8 mouse cellular contexts compared by ENCODE assay signal in genomic region chr1:133181072-133182015, GRCm38 (mm10). TPM values are rescaled to one million over a fixed set of nuclear protein-coding genes. Genes with fewer than 3 reads are reported as not detected.
DNase-seq lines count a peak whose midpoint lies in the region; ATAC-seq lines count a peak whose summit lies in the region.

No protein-coding gene starts in this region.

- WGBS in embryonic facial prominence, embryonic 12.5 days, result under 1% methylated on average over 31 of the region's 31 CpGs
- under 1% methylated on average over 31 of the region's 31 CpGs for WGBS in limb, embryonic 13.5 days
- WGBS in midbrain, embryonic 15.5 days, result under 1% methylated on average over 31 of the region's 31 CpGs
- WGBS in stomach, embryonic 16.5 days, result 3% methylated on average over 31 of the region's 31 CpGs

- H3K9me3 ChIP-seq in embryonic facial prominence, embryonic 12.5 days, result no peaks in the 10 kb centered on the region
- no peaks in the 10 kb centered on the region for H3K9me3 ChIP-seq in limb, embryonic 13.5 days
- H3K9me3 ChIP-seq in midbrain, embryonic 15.5 days, result no peaks in the 10 kb centered on the region
- H3K9me3 ChIP-seq in stomach, embryonic 16.5 days (replicated peaks; ENCODE audit: control insufficient read depth, low read length), result no peaks in the 10 kb centered on the region

- H3K9ac ChIP-seq in embryonic facial prominence, embryonic 12.5 days, result 0 out of 2 replicates have a peak overlapping the region, but pooled peaks have one; percentile 25
- H3K9ac ChIP-seq in limb, embryonic 13.5 days, result peak overlapping the region; percentile 61
- H3K9ac ChIP-seq in midbrain, embryonic 15.5 days, result peak overlapping the region; percentile 88
- H3K9ac ChIP-seq in stomach, embryonic 16.5 days (ENCODE audit: low read length), result peak overlapping the region; percentile 67

- peak overlapping the region; percentile 69 for H3K4me2 ChIP-seq in embryonic facial prominence, embryonic 12.5 days (replicated peaks)
- H3K4me2 ChIP-seq in limb, embryonic 13.5 days (replicated peaks), result peak overlapping the region; percentile 91
- peak overlapping the region; percentile 85 for H3K4me2 ChIP-seq in midbrain, embryonic 15.5 days
- H3K4me2 ChIP-seq in stomach, embryonic 16.5 days (ENCODE audit: low read depth, low read length), result peak overlapping the region; percentile 70

- peak; percentile 78 for ATAC-seq in embryonic facial prominence, embryonic 12.5 days (ENCODE audit: insufficient number of reproducible peaks, insufficient read depth, low FRiP score, low TSS enrichment)
- peak; percentile 37 for ATAC-seq in limb, embryonic 13.5 days (ENCODE audit: low FRiP score, low read depth)
- ATAC-seq in midbrain, embryonic 15.5 days (replicated peaks), result peak; percentile 91
- peak; percentile 73 for ATAC-seq in stomach, embryonic 16.5 days (ENCODE audit: insufficient read depth, low FRiP score)

- H3K27ac ChIP-seq in embryonic facial prominence, embryonic 12.5 days, result peak overlapping the region; percentile 54; the same call in 1 of the 2 replicates
- no peak overlapping the region for H3K27ac ChIP-seq in limb, embryonic 13.5 days
- H3K27ac ChIP-seq in midbrain, embryonic 15.5 days, result peak overlapping the region; percentile 94
- peak overlapping the region; percentile 11; the same call in 1 of the 2 replicates for H3K27ac ChIP-seq in stomach, embryonic 16.5 days (ENCODE audit: low read length)

- H3K4me3 ChIP-seq in embryonic facial prominence, embryonic 12.5 days, result peak overlapping the region; percentile 41
- H3K4me3 ChIP-seq in limb, embryonic 13.5 days, result peak overlapping the region; percentile 44
- peak overlapping the region; percentile 77 for H3K4me3 ChIP-seq in midbrain, embryonic 15.5 days
- H3K4me3 ChIP-seq in stomach, embryonic 16.5 days (replicated peaks; ENCODE audit: low read length), result peak overlapping the region; percentile 48

- H3K36me3 ChIP-seq in embryonic facial prominence, embryonic 12.5 days, result no peaks in the 10 kb centered on the region
- no peaks in the 10 kb centered on the region for H3K36me3 ChIP-seq in limb, embryonic 13.5 days
- H3K36me3 ChIP-seq in midbrain, embryonic 15.5 days (replicated peaks), result no peaks in the 10 kb centered on the region
- H3K36me3 ChIP-seq in stomach, embryonic 16.5 days (ENCODE audit: control insufficient read depth, insufficient read depth, low read length), result no peaks in the 10 kb centered on the region

- H3K4me1 ChIP-seq in embryonic facial prominence, embryonic 12.5 days, result peaks cover 19% of the 10 kb centered on the region; the same call in 1 of the 2 replicates
- peaks cover 29% of the 10 kb centered on the region for H3K4me1 ChIP-seq in limb, embryonic 13.5 days
- peaks cover 29% of the 10 kb centered on the region for H3K4me1 ChIP-seq in midbrain, embryonic 15.5 days
- peaks cover 9% of the 10 kb centered on the region; the same call in 1 of the 2 replicates for H3K4me1 ChIP-seq in stomach, embryonic 16.5 days (ENCODE audit: control insufficient read depth, insufficient read depth, low read length)

- DNase-seq in urinary bladder, postnatal 14 days (ENCODE audit: low spot score), result peak; percentile 72
- DNase-seq in urinary bladder, adult 2 months (ENCODE audit: low spot score), result no peak
- DNase-seq in heart, adult 8-10 months (ENCODE audit: low spot score), result peak; percentile 66
- DNase-seq in kidney, adult 9 months, result peak; percentile 78

- H3K27me3 ChIP-seq in embryonic facial prominence, embryonic 12.5 days, result peaks cover 30% of the 10 kb centered on the region
- peaks cover 41% of the 10 kb centered on the region for H3K27me3 ChIP-seq in limb, embryonic 13.5 days
- no peaks in the 10 kb centered on the region for H3K27me3 ChIP-seq in midbrain, embryonic 15.5 days (replicated peaks)
- H3K27me3 ChIP-seq in stomach, embryonic 16.5 days (ENCODE audit: control insufficient read depth, insufficient read depth, low read length), result no peaks in the 10 kb centered on the region

RNA-seq across cellular contexts. Expression of gene Plekha6, which starts 17.3 kb away (rescaled TPM):
- 81.1 and 94.9 TPM in 2 replicates for polyA plus RNA-seq in urinary bladder, adult 2 months (2012; rRNA removed)
- 4.6 and 5.2 TPM in 2 replicates for polyA plus RNA-seq in embryonic facial prominence, embryonic 12.5 days (2016; fragmentation: Nextera tagmentation; extraction: Ambion mirVana)
- 10 to 100 TPM; 55.8 to 74.3 (median 66.5) TPM for total RNA-seq in heart, adult 8-10 months (2022)
- polyA plus RNA-seq in limb, embryonic 13.5 days (2015; fragmentation: Nextera tagmentation; extraction: Ambion mirVana), result 1.7 and 2.6 TPM in 2 replicates
- 21.4 and 23.4 TPM in 2 replicates for polyA plus RNA-seq in midbrain, embryonic 15.5 days (2015; fragmentation: Nextera tagmentation; extraction: Ambion mirVana)
- 17.0 and 17.7 TPM in 2 replicates for polyA plus RNA-seq in stomach, embryonic 16.5 days (2015; fragmentation: Nextera tagmentation; extraction: Ambion mirVana)

RNA-seq across cellular contexts. Expression of gene Ppp1r15b, which starts 50.4 kb away (rescaled TPM):
- 30.5 and 30.9 TPM in 2 replicates for polyA plus RNA-seq in urinary bladder, adult 2 months (2012; rRNA removed)
- 40.4 and 45.0 TPM in 2 replicates for polyA plus RNA-seq in embryonic facial prominence, embryonic 12.5 days (2016; fragmentation: Nextera tagmentation; extraction: Ambion mirVana)
- 10 to 100 TPM; 20.8 to 24.3 (median 21.7) TPM for total RNA-seq in heart, adult 8-10 months (2022)
- polyA plus RNA-seq in limb, embryonic 13.5 days (2015; fragmentation: Nextera tagmentation; extraction: Ambion mirVana), result 31.9 and 35.9 TPM in 2 replicates
- 29.2 and 30.1 TPM in 2 replicates for polyA plus RNA-seq in midbrain, embryonic 15.5 days (2015; fragmentation: Nextera tagmentation; extraction: Ambion mirVana)
- 55.3 and 57.0 TPM in 2 replicates for polyA plus RNA-seq in stomach, embryonic 16.5 days (2015; fragmentation: Nextera tagmentation; extraction: Ambion mirVana)

Comparison
In these comparisons a context has a peak if more than half of its experiments do, and no peak if none do; other contexts are left out.
1. ATAC-seq: peak in every context shown above with its lines; median percentile 91 in midbrain, embryonic 15.5 days; 78 in embryonic facial prominence, embryonic 12.5 days; 73 in stomach, embryonic 16.5 days; 37 in limb, embryonic 13.5 days.
2. H3K9ac ChIP-seq: peak in every context shown above with its lines; median percentile 88 in midbrain, embryonic 15.5 days; 67 in stomach, embryonic 16.5 days; 61 in limb, embryonic 13.5 days; 25 in embryonic facial prominence, embryonic 12.5 days.